In genomic region chr1:89164685-89165084, GRCm38 (mm10) we compare ENCODE assay signal across 27 mouse cellular contexts.
DNase-seq lines count a peak whose midpoint lies in the region; ATAC-seq and TF ChIP-seq lines count a peak whose summit lies in the region.
"Had no signal": no experiment of that assay in that cellular context is flagged by ENCODE, and none has a peak within 500 bp of the region (broad histone marks: within the 10 kb centered on the region; RNA-seq: fewer than 3 reads in every experiment).

No protein-coding gene starts in this region.

- no peak overlapping the region for H3K27ac ChIP-seq in forebrain, postnatal 0 days (ENCODE audit: low read depth, low read length)
- H3K27ac ChIP-seq in forebrain, embryonic 12.5 days = no peak overlapping the region
- no peak overlapping the region for H3K27ac ChIP-seq in kidney, postnatal 0 days
- no peak overlapping the region for H3K27ac ChIP-seq in midbrain, postnatal 0 days (ENCODE audit: low read depth, low read length)
- H3K27ac ChIP-seq in midbrain, embryonic 10.5 days (replicated peaks) = no peak overlapping the region
- H3K27ac ChIP-seq: embryonic facial prominence, embryonic 13.5 days; left cerebral cortex, adult 2 months; limb, embryonic 15.5 days; liver, embryonic 15.5 days; midbrain, embryonic 13.5 days; neural tube, embryonic 15.5 days; stomach, embryonic 15.5 days had no signal

- H3K9ac ChIP-seq in forebrain, postnatal 0 days = no peak overlapping the region
- H3K9ac ChIP-seq in forebrain, embryonic 12.5 days = no peak overlapping the region
- no peak overlapping the region for H3K9ac ChIP-seq in kidney, postnatal 0 days (ENCODE audit: low read depth, low read length)
- H3K9ac ChIP-seq in midbrain, postnatal 0 days (replicated peaks; ENCODE audit: low read length, poor library complexity, severe bottlenecking) = no peak overlapping the region
- H3K9ac ChIP-seq: embryonic facial prominence, embryonic 13.5 days; heart, embryonic 12.5 days; limb, embryonic 15.5 days; liver, embryonic 15.5 days; midbrain, embryonic 13.5 days; neural tube, embryonic 15.5 days; stomach, embryonic 15.5 days had no signal

- peak; percentile 11 for DNase-seq in forebrain, postnatal 0 days
- DNase-seq in kidney, postnatal 0 days (ENCODE audit: low spot score) = peak; percentile 72
- DNase-seq in kidney, adult 9 months = no peak
- peak; percentile 22 for DNase-seq in midbrain, postnatal 0 days (ENCODE audit: low spot score)
- no peak for DNase-seq in midbrain, embryonic 10.5 days (ENCODE audit: low spot score)
- DNase-seq in thymus, postnatal 25 days = no peak
- no peak for DNase-seq in left cerebral cortex, postnatal 25 days (ENCODE audit: low spot score in 2 of 2)
- DNase-seq: adrenal gland, postnatal 25 days; cerebellum, adult 18-20 months; cerebellum, postnatal 25 days; heart, postnatal 14 days; kidney, adult 11 months; kidney, postnatal 36 days; layer of hippocampus, adult 9-11 months; right cerebral cortex, postnatal 14 days; thymus, adult 2 months had no signal

- H3K4me3 ChIP-seq in forebrain, postnatal 0 days (ENCODE audit: low read depth, low read length) = no peak overlapping the region
- H3K4me3 ChIP-seq in forebrain, embryonic 12.5 days (replicated peaks) = no peak overlapping the region
- no peak overlapping the region for H3K4me3 ChIP-seq in kidney, postnatal 0 days (replicated peaks; ENCODE audit: low read depth, low read length)
- H3K4me3 ChIP-seq in midbrain, postnatal 0 days (ENCODE audit: low read depth, low read length) = no peak overlapping the region
- H3K4me3 ChIP-seq in midbrain, embryonic 10.5 days = no peak overlapping the region
- H3K4me3 ChIP-seq: embryonic facial prominence, embryonic 13.5 days; heart, embryonic 12.5 days; left cerebral cortex, adult 2 months; limb, embryonic 15.5 days; liver, embryonic 15.5 days; midbrain, embryonic 13.5 days; neural tube, embryonic 15.5 days; stomach, embryonic 15.5 days had no signal

- no peak overlapping the region for H3K4me2 ChIP-seq in forebrain, postnatal 0 days (ENCODE audit: low read depth)
- no peak overlapping the region for H3K4me2 ChIP-seq in forebrain, embryonic 12.5 days
- H3K4me2 ChIP-seq in kidney, postnatal 0 days (ENCODE audit: low read length) = no peak overlapping the region
- no peak overlapping the region for H3K4me2 ChIP-seq in midbrain, postnatal 0 days (ENCODE audit: low read depth, low read length, poor library complexity, severe bottlenecking)
- H3K4me2 ChIP-seq: embryonic facial prominence, embryonic 13.5 days; heart, embryonic 12.5 days; limb, embryonic 15.5 days; liver, embryonic 15.5 days; midbrain, embryonic 13.5 days; neural tube, embryonic 15.5 days; stomach, embryonic 15.5 days had no signal

- no peak; the same call in 1 of the 2 replicates for ATAC-seq in forebrain, postnatal 0 days
- no peak for ATAC-seq in forebrain, embryonic 12.5 days (ENCODE audit: low FRiP score)
- ATAC-seq in kidney, postnatal 0 days (replicated peaks; ENCODE audit: low FRiP score, low read depth) = no peak
- no peak for ATAC-seq in midbrain, postnatal 0 days (ENCODE audit: low FRiP score)
- ATAC-seq: CD4-positive, CD25-positive, alpha-beta regulatory T cell, adult 4 months; forebrain, embryonic 16.5 days; midbrain, embryonic 13.5 days had no signal

- no peak for TF ChIP-seq CTCF in forebrain, postnatal 0 days (IDR thresholded peaks at IDR 0.05; ENCODE audit: low read depth)
- no peak for TF ChIP-seq CTCF in kidney, postnatal 0 days (IDR thresholded peaks at IDR 0.05; ENCODE audit: low read depth)
- TF ChIP-seq CTCF in midbrain, postnatal 0 days (IDR thresholded peaks at IDR 0.05) = no peak

- H3K9me3 ChIP-seq in forebrain, postnatal 0 days (ENCODE audit: low read length) = no peaks in the 10 kb centered on the region
- 0 out of 2 replicates have a peak, but pooled peaks cover 4% of the 10 kb centered on the region for H3K9me3 ChIP-seq in forebrain, embryonic 12.5 days
- H3K9me3 ChIP-seq in kidney, postnatal 0 days (replicated peaks; ENCODE audit: low read length) = no peaks in the 10 kb centered on the region
- no peaks in the 10 kb centered on the region for H3K9me3 ChIP-seq in midbrain, postnatal 0 days (ENCODE audit: low read length)
- no peaks in the 10 kb centered on the region; the same call in 1 of the 2 replicates for H3K9me3 ChIP-seq in midbrain, embryonic 10.5 days (replicated peaks)
- H3K9me3 ChIP-seq: embryonic facial prominence, embryonic 13.5 days; heart, embryonic 12.5 days; limb, embryonic 15.5 days; liver, embryonic 15.5 days; neural tube, embryonic 15.5 days; stomach, embryonic 15.5 days had no signal

- intact Hi-C loops in left cerebral cortex, postnatal 25 days (cut with DNase I) = no loop called here

- no peaks in the 10 kb centered on the region for H3K4me1 ChIP-seq in forebrain, postnatal 0 days (ENCODE audit: insufficient read depth)
- H3K4me1 ChIP-seq in forebrain, embryonic 12.5 days = peaks cover 11% of the 10 kb centered on the region; the same call in 1 of the 2 replicates
- 0 out of 2 replicates have a peak, but pooled peaks cover 5% of the 10 kb centered on the region for H3K4me1 ChIP-seq in kidney, postnatal 0 days (replicated peaks; ENCODE audit: insufficient read depth, low read length)
- H3K4me1 ChIP-seq in midbrain, postnatal 0 days (ENCODE audit: insufficient read depth, low read length) = no peaks in the 10 kb centered on the region
- H3K4me1 ChIP-seq in midbrain, embryonic 10.5 days = peaks cover 26% of the 10 kb centered on the region
- H3K4me1 ChIP-seq: liver, embryonic 15.5 days; midbrain, embryonic 13.5 days had no signal

- 42% methylated on average over 7 of the region's 7 CpGs for WGBS in forebrain, postnatal 0 days
- WGBS in forebrain, embryonic 12.5 days = 46% methylated on average over 7 of the region's 7 CpGs
- 16% methylated on average over 7 of the region's 7 CpGs for WGBS in kidney, postnatal 0 days
- WGBS in midbrain, postnatal 0 days = 49% methylated on average over 7 of the region's 7 CpGs
- 62% methylated on average over 7 of the region's 7 CpGs for WGBS in midbrain, embryonic 10.5 days

- no peaks in the 10 kb centered on the region for H3K36me3 ChIP-seq in forebrain, postnatal 0 days (ENCODE audit: insufficient read depth)
- no peaks in the 10 kb centered on the region for H3K36me3 ChIP-seq in forebrain, embryonic 12.5 days (replicated peaks)
- no peaks in the 10 kb centered on the region for H3K36me3 ChIP-seq in kidney, postnatal 0 days (ENCODE audit: insufficient read depth, low read length)
- H3K36me3 ChIP-seq in midbrain, postnatal 0 days (ENCODE audit: insufficient read depth, low read length) = no peaks in the 10 kb centered on the region
- H3K36me3 ChIP-seq in midbrain, embryonic 10.5 days = no peaks in the 10 kb centered on the region
- H3K36me3 ChIP-seq: embryonic facial prominence, embryonic 13.5 days; heart, embryonic 12.5 days; limb, embryonic 15.5 days; liver, embryonic 15.5 days; midbrain, embryonic 13.5 days; neural tube, embryonic 15.5 days; stomach, embryonic 15.5 days had no signal

- no peaks in the 10 kb centered on the region for H3K27me3 ChIP-seq in forebrain, postnatal 0 days (ENCODE audit: insufficient read depth, low read length)
- no peaks in the 10 kb centered on the region for H3K27me3 ChIP-seq in forebrain, embryonic 12.5 days
- H3K27me3 ChIP-seq in kidney, postnatal 0 days (ENCODE audit: insufficient read depth, low read length) = no peaks in the 10 kb centered on the region
- H3K27me3 ChIP-seq in midbrain, postnatal 0 days (ENCODE audit: insufficient read depth, low read length) = no peaks in the 10 kb centered on the region
- no peaks in the 10 kb centered on the region for H3K27me3 ChIP-seq in midbrain, embryonic 10.5 days (ENCODE audit: low read depth, poor library complexity, severe bottlenecking)
- H3K27me3 ChIP-seq: embryonic facial prominence, embryonic 13.5 days; heart, embryonic 12.5 days; limb, embryonic 15.5 days; liver, embryonic 15.5 days; midbrain, embryonic 13.5 days; neural tube, embryonic 15.5 days; stomach, embryonic 15.5 days had no signal

Comparison
In these comparisons a context has a peak if more than half of its experiments do, and no peak if none do; other contexts are left out.
1. DNase-seq: peak in forebrain, postnatal 0 days (single experiment), kidney, postnatal 0 days (single experiment) and midbrain, postnatal 0 days (single experiment); none in kidney, adult 9 months (single experiment), midbrain, embryonic 10.5 days (single experiment), thymus, postnatal 25 days (single experiment) and left cerebral cortex, postnatal 25 days (0 of 2).